Mouse (Mus musculus) urinary bladder, postnatal 14 days (tissue): ENCODE data around the gene Fam168a.

ENCODE experiments used
- DNase-seq: peaks from one replicate; pipeline ENCODE4 v3.0.0; 2021; ENCODE audit warnings: low spot score

Fam168a gene

GRCm38 (mm10) chr7:100780192-100780591 lies 73.8 kb downstream of the Fam168a start:
- no peak for DNase-seq

DNA sequence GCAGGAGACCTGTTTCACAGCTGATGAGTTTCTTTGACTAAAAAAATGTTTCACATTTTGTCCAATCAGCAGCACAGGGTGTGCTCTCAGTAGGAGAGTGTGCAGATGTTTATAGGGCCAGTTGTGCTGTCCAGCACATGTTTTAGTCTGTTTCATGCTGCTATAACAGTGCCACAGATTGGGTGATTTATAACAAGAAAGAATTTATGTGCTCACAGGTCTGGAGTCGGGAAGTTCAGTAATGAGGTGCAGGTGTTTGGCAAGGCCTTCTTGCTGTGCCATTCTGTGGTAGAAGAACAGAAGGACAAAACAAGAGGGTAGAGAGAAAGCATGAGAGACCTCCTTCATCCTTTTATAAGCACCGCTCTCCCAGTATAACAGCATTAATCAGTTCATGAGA lies 78.2 kb downstream of the Fam168a start:
- no peak for DNase-seq

- DNase-seq: no peak
These were observed 79.0 kb downstream of the Fam168a start for GRCm38 (mm10) chr7:100785426-100785825.

GRCm38 (mm10) chr7:100786078-100786477 lies 79.6 kb downstream of the Fam168a start:
- DNase-seq: no peak

GRCm38 (mm10) chr7:100788291-100788690 lies 81.9 kb downstream of the Fam168a start:
- DNase-seq: peak; percentile 11

GRCm38 (mm10) chr7:100798810-100799209 lies 92.4 kb downstream of the Fam168a start:
- no peak for DNase-seq

DNA sequence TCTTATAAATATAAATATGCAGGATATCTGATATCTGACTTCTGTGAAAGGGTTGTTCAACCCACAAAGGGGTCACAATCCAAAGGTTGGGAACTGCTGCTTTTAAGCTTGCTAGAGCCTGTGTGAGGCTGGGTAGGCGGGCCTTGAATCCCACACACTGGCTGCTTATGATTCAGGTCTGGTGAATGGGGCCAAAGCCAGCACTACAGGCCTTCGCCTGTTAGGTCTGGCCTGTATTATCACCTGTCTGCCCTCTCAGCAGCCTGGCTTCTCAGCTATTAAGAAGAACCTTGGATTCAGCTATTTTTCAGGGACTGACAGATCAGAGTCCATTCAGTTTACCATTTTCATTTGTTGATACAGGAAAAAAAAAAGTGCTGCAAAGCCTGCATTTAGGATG lies 99.0 kb downstream of the Fam168a start:
- DNase-seq: no peak

- DNase-seq: no peak
These were observed 105.5 kb downstream of the Fam168a start for GRCm38 (mm10) chr7:100811912-100812311.

GRCm38 (mm10) chr7:100812641-100813040 lies 106.2 kb downstream of the Fam168a start:
- no peak for DNase-seq

GRCm38 (mm10) chr7:100815900-100816570 lies 109.6 kb downstream of the Fam168a start:
- DNase-seq: no peak

DNA sequence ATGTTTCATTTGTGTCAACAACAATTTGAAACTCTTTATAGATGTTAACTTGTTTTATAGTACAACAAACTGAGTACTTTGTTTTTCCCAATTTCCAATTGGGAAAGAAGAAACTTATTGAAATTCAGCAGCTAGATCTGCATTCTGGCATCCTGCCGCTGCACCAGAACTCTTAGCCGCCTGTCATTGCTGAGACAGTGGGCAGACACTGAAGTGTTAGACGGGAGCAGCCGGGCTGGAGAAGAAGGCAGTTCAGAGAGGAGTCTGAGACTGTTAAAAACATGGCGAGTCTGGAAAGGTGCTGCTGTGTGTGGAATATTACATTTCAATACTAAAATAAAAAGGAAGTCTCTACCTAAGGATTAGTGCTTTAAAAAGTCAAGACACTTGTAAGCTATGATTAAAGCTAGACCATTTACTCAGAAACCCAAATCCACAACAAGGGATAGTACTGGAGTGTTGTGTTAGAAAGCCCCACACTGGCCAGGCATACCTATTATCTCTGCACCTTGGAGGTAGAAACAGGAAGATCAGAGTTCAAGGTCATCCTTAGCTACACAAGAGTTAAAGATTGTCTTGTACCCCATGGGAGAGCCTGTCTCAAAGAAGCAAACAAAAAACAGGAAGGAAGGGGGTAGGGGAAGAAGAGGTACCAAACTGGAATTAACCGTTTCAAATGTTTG lies 110.5 kb downstream of the Fam168a start:
- no peak for DNase-seq

DNA sequence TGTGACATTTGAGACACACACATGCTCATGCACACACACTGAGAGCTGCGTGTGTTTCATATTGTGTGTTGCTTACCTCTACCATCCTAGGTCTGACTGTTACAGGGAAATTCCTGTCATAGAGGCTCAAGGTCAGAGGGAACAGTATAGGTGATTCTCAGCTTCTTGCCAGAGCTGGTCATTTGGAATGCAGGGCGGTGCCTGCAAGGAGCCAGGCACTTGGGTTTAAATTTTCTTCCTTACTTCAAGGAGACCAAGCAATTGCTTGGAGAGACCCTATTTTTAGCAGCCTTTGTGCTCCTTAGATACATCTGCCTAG lies 111.0 kb downstream of the Fam168a start:
- DNase-seq: no peak

GRCm38 (mm10) chr7:100818401-100819064 lies 112.1 kb downstream of the Fam168a start:
- DNase-seq: peak; percentile 26

DNA sequence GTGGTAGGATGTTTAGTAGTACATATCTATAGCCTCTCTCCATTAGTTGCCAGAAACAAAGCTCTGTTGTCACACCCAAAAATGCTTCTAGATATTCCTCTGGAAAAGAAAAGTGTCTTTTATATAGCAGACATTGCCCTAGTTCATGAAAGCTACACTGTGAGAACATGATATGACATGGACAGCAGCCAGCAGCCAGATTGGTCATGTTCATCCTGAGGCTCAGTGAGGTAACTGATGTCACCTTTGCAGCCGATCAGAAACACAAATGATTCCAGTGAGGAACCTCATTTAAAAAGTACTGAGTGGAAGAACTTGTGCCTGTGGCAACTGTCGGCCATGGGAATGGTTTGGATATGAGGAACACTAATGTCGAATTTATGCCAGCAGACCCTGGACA lies 118.2 kb downstream of the Fam168a start:
- no peak for DNase-seq

DNA sequence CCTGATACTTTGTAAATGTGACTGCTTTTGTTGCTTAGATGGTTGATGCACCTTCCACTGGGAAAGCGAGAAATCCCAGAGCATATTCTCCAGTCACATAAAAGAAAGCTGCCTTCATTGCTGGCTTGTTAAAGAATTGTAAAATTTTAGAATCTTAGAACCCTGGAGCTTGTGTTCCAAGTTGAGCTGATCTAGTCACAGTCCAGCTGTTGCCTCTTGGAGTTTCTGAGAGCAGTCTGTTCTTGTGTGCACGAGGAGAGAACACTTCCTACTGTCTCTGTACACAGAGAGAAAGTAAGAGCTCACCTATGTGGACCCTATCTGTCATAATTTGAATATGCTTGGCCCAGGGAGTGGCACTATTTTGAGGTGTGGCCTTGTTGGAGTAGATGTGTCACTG lies 122.1 kb downstream of the Fam168a start:
- no peak for DNase-seq

DNA sequence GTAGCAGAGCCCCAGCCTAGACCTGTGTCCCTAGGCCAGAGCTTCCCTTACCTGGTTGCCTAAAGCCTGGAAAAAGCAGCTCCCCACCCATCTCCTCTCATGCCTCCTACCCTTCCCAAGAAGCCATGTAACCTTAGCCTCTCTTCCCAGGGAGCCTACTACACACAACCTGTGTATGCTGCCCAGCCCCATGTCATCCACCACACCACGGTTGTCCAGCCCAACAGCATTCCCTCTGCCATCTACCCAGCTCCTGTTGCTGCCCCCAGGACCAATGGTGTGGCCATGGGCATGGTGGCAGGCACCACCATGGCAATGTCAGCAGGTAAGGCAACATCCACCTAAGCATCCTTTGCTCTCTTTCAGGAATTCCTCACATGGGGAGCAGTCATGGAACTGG lies 127.4 kb downstream of the Fam168a start:
- no peak for DNase-seq

DNA sequence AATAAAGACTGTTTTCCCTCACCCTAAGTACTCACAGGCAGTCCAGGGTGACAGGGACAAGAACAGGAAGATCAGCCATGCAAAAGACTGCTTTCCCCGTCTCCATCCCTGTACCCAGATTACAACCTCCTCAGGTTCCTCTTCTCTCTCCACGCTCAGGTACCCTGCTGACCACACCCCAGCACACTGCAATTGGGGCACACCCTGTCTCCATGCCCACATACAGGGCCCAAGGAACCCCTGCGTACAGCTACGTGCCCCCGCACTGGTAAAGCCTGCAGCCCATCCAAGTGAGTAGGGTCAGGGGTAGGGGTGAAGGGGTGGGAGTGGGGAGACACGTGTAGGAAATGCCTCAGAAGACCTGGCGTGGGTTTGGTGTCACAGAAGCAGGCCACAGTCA lies 128.7 kb downstream of the Fam168a start:
- DNase-seq: no peak

- DNase-seq: no peak
These were observed 129.3 kb downstream of the Fam168a start for GRCm38 (mm10) chr7:100835711-100836110.

GRCm38 (mm10) chr7:100836657-100837056 lies 130.2 kb downstream of the Fam168a start:
- no peak for DNase-seq

DNA sequence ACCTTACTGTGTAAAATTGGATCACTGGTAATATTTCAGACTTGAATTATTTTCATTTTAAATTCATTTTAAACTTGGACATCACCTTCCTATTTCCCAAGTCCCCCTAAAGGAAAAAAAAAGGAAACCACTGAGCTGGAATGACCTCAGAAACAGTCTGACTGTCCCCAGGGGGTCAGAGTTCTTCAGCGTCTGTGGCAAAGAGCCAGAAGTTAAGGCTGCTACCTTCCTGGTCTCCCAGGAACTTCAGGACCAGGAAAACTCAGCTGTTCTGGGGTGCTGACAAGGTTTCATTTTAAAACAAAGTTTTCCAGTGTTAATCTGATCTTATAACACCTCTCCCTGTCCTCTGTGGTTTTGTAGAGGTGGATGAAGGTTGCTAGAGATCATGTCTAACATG lies 131.3 kb downstream of the Fam168a start:
- DNase-seq: no peak

DNA sequence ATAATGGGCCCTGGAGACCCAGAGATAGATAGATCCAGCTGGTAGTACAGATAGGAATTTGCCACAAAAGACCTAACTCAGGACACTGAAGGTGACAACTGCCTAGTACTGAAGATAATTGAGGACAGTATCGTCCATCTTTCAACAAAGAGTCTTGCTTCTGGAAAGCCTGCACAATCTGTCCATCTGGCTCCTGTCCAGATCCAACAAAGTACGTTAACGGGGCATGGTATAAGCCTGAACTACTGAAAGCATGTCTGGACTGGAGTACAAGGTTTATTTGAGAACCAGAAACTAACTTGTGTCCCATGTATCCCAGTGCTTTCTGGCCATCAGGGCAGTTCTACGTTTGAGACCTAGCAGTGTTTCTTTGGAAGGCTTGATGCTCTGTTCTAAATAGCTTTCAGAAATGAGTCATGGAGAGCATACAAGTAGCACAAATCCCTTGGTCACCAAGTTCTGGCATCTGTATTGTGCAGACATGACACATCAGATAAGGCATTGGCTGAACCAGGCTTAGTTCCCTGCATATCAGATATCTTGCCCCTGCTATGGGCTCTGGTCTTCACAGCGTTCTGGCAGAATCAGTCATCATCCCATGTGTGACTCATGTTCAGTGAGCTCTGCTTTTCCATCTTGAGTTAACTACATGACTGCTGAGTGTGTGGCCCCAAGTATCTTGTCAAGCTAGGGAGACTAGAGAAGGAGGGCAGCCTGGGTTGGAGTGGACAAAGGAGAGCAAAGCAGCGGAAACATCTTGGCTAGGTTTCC lies 133.4 kb downstream of the Fam168a start:
- DNase-seq: peak; percentile 18

- no peak for DNase-seq
These were observed 134.5 kb downstream of the Fam168a start for GRCm38 (mm10) chr7:100840906-100841305.

DNA sequence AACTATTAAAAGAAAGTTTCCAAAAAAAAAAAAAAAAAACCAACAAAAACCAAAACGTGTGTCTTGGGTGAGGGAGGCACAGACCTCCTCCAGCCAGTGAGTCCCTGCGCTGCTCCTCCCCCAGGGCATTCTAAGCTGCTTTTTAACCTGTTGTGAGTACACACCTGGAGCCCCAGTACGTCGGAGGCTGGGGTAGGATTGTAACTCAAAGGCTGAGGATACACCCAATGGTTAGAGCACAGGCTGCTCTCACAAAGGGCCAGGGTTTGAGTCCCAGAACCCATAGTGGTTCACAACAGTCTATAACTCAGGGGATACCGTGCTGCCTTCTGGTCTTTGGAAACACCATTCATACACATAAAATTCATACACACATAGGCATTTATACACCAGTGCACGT lies 135.2 kb downstream of the Fam168a start:
- DNase-seq: no peak
